Mouse (Mus musculus): ENCODE measurements around the gene Nrxn2. TPM values are rescaled to one million over a fixed set of nuclear protein-coding genes. Genes with fewer than 3 reads are reported as not detected.

The Nrxn2 gene
- polyA plus RNA-seq, 1 experiment = 0.09 TPM

GRCm38 (mm10) chr19:6540191-6540590, 121.7 kb downstream of the Nrxn2 start:
- H3K79me2 ChIP-seq (ENCODE audit: control insufficient read depth, insufficient read depth) = no peaks in the 10 kb centered on the region
- no peak overlapping the region for H3K4me3 ChIP-seq (ENCODE audit: insufficient read depth, poor library complexity, severe bottlenecking)
- H3K27me3 ChIP-seq (ENCODE audit: control insufficient read depth, insufficient read depth, insufficient read length) = peaks cover 56% of the 10 kb centered on the region
- no peaks in the 10 kb centered on the region for H3K36me3 ChIP-seq (ENCODE audit: control insufficient read depth, insufficient read depth)
- TF ChIP-seq MAX (IDR thresholded peaks at IDR 0.05) (no peak), MYOD1 (IDR thresholded peaks at IDR 0.05; ENCODE audit: control insufficient read depth, insufficient read length, low read depth) (no peak), MYOG (IDR thresholded peaks at IDR 0.05; ENCODE audit: control insufficient read depth, extremely low read depth, insufficient read length) (no peak), FOSL1 (IDR thresholded peaks at IDR 0.05; ENCODE audit: insufficient read depth, low read length, poor library complexity, severe bottlenecking) (no peak), USF1 (IDR thresholded peaks at IDR 0.05; ENCODE audit: low read depth) (no peak), CTCF (IDR thresholded peaks at IDR 0.05; ENCODE audit: control insufficient read depth, insufficient read depth, insufficient read length) (no peak), CEBPB (IDR thresholded peaks at IDR 0.05; ENCODE audit: low read depth) (no peak)
- H3K79me3 ChIP-seq (ENCODE audit: low read depth) = no peaks in the 10 kb centered on the region
- H3ac ChIP-seq (ENCODE audit: control insufficient read depth, insufficient read length, low read depth) = no peak overlapping the region

DNA sequence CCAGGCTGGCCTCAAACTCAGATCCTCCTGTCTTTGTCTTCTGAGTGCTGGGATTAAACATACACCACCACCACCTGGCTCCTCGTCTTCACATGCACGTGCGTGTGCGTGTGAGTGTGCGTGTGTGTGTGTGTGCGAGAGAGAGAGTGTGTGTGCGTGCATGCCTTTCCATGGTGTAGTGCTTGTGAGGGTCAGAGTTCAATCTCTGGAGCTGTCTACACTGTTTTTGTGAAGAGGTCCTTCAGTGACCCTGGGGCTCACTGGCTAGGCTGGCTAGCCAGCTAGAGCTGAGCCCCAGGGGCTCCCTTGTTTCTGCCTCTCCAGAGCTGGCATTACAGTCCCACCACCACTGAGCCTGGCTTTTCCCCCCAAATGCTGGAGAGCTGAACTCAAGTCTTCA, 123.0 kb downstream of the Nrxn2 start:
- peaks cover 45% of the 10 kb centered on the region for H3K27me3 ChIP-seq (ENCODE audit: control insufficient read depth, insufficient read depth, insufficient read length)
- no peaks in the 10 kb centered on the region for H3K79me2 ChIP-seq (ENCODE audit: control insufficient read depth, insufficient read depth)
- H3K79me3 ChIP-seq (ENCODE audit: low read depth) = no peaks in the 10 kb centered on the region
- no peak for TF ChIP-seq USF1 (IDR thresholded peaks at IDR 0.05; ENCODE audit: low read depth)
- TF ChIP-seq CEBPB (IDR thresholded peaks at IDR 0.05; ENCODE audit: low read depth) = no peak
- TF ChIP-seq MYOG (IDR thresholded peaks at IDR 0.05; ENCODE audit: control insufficient read depth, extremely low read depth, insufficient read length) = no peak
- TF ChIP-seq MAX (IDR thresholded peaks at IDR 0.05) = no peak
- no peak for TF ChIP-seq CTCF (IDR thresholded peaks at IDR 0.05; ENCODE audit: control insufficient read depth, insufficient read depth, insufficient read length)
- no peak for TF ChIP-seq FOSL1 (IDR thresholded peaks at IDR 0.05; ENCODE audit: insufficient read depth, low read length, poor library complexity, severe bottlenecking)
- TF ChIP-seq MYOD1 (IDR thresholded peaks at IDR 0.05; ENCODE audit: control insufficient read depth, insufficient read length, low read depth) = no peak
- no peak overlapping the region for H3K4me3 ChIP-seq (ENCODE audit: insufficient read depth, poor library complexity, severe bottlenecking)
- H3K36me3 ChIP-seq (ENCODE audit: control insufficient read depth, insufficient read depth) = no peaks in the 10 kb centered on the region
- H3ac ChIP-seq (ENCODE audit: control insufficient read depth, insufficient read length, low read depth) = no peak overlapping the region

DNA sequence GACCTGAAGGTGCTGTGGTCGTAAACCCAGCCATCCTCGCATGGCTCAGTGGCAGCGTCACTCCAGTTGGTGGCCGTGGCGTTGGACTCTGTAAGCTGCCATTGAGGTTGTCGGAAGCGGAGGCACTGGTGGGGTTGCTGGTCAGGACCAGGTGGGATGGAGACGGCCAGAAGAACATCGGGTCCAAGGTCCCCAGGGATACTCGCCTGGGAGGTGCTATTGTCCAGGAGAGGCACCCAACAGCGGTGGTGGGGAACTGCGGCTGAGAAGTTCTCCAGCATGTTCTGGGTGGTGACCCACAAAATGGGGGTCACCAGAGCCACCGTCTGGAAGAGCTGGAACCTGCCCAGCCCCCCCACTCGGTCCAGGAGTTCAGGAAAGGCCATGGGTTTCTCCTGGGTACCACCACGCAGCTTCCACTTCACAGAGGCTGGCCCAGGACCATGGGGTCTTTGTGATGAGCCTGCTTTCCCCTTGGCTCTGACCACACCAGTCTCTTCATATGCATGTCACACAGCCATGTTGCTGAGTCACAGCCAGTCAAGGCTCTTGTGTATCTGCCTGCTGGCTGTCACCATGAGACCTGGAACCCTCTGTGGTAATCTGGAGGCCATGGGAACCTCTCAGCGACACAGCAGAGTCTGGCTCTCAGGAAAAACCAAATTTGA, 124.0 kb downstream of the Nrxn2 start, which contains the start of gene Slc22a12:
Gene Slc22a12, minus strand, starts transcription at position 666 of the 668 bp plus-strand sequence.
- Histone ChIP-seq H3ac (ENCODE audit: control insufficient read depth, insufficient read length, low read depth) (no peak within 1 kb of the TSS), H3K27me3 (ENCODE audit: control insufficient read depth, insufficient read depth, insufficient read length) (peaks cover 35% of the 10 kb centered on the region), H3K79me2 (ENCODE audit: control insufficient read depth, insufficient read depth) (no peaks in the 10 kb centered on the region), H3K4me3 (ENCODE audit: insufficient read depth, poor library complexity, severe bottlenecking) (no peak within 1 kb of the TSS), H3K36me3 (ENCODE audit: control insufficient read depth, insufficient read depth) (no peaks in the 10 kb centered on the region), H3K79me3 (ENCODE audit: low read depth) (no peaks in the 10 kb centered on the region)
- TF ChIP-seq CTCF (IDR thresholded peaks at IDR 0.05; ENCODE audit: control insufficient read depth, insufficient read depth, insufficient read length) = no peak
- no peak for TF ChIP-seq CEBPB (IDR thresholded peaks at IDR 0.05; ENCODE audit: low read depth)
- TF ChIP-seq MYOG (IDR thresholded peaks at IDR 0.05; ENCODE audit: control insufficient read depth, extremely low read depth, insufficient read length) = no peak
- TF ChIP-seq FOSL1 (IDR thresholded peaks at IDR 0.05; ENCODE audit: insufficient read depth, low read length, poor library complexity, severe bottlenecking) = no peak
- no peak for TF ChIP-seq MAX (IDR thresholded peaks at IDR 0.05)
- TF ChIP-seq MYOD1 (IDR thresholded peaks at IDR 0.05; ENCODE audit: control insufficient read depth, insufficient read length, low read depth) = no peak
- TF ChIP-seq USF1 (IDR thresholded peaks at IDR 0.05; ENCODE audit: low read depth) = no peak

GRCm38 (mm10) chr19:6543035-6543383, 124.5 kb downstream of the Nrxn2 start:
- H3K79me2 ChIP-seq (ENCODE audit: control insufficient read depth, insufficient read depth) = no peaks in the 10 kb centered on the region
- H3K36me3 ChIP-seq (ENCODE audit: control insufficient read depth, insufficient read depth) = no peaks in the 10 kb centered on the region
- H3ac ChIP-seq (ENCODE audit: control insufficient read depth, insufficient read length, low read depth) = no peak overlapping the region
- H3K79me3 ChIP-seq (ENCODE audit: low read depth) = no peaks in the 10 kb centered on the region
- no peak overlapping the region for H3K4me3 ChIP-seq (ENCODE audit: insufficient read depth, poor library complexity, severe bottlenecking)
- H3K27me3 ChIP-seq (ENCODE audit: control insufficient read depth, insufficient read depth, insufficient read length) = peaks cover 31% of the 10 kb centered on the region
- TF ChIP-seq FOSL1 (IDR thresholded peaks at IDR 0.05; ENCODE audit: insufficient read depth, low read length, poor library complexity, severe bottlenecking) = no peak
- no peak for TF ChIP-seq MYOG (IDR thresholded peaks at IDR 0.05; ENCODE audit: control insufficient read depth, extremely low read depth, insufficient read length)
- TF ChIP-seq CEBPB (IDR thresholded peaks at IDR 0.05; ENCODE audit: low read depth) = no peak
- no peak for TF ChIP-seq USF1 (IDR thresholded peaks at IDR 0.05; ENCODE audit: low read depth)
- no peak for TF ChIP-seq MAX (IDR thresholded peaks at IDR 0.05)

DNA sequence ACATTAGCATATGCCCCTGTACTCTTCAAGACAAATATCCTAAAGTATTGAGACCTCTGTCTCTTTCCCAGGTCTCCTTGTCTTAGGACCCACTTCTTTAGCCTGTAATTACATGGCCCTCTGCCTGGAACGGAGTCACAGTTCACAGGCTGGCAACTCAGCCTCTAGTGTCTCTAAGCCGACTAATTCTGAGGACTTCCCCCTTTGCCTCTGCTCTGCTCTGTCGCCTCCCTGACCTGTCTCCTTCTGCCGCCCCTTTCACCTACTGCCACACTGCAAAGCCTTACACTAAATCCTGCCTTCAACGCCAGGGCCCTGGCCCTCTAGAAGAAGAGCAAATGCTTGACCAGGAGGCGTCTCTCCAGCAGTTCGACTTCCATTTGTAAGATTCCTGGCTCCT, 125.0 kb downstream of the Nrxn2 start:
- Histone ChIP-seq H3K27me3 (ENCODE audit: control insufficient read depth, insufficient read depth, insufficient read length) (peaks cover 26% of the 10 kb centered on the region), H3K36me3 (ENCODE audit: control insufficient read depth, insufficient read depth) (no peaks in the 10 kb centered on the region), H3K79me3 (ENCODE audit: low read depth) (no peaks in the 10 kb centered on the region), H3K79me2 (ENCODE audit: control insufficient read depth, insufficient read depth) (no peaks in the 10 kb centered on the region), H3K4me3 (ENCODE audit: insufficient read depth, poor library complexity, severe bottlenecking) (no peak overlapping the region), H3ac (ENCODE audit: control insufficient read depth, insufficient read length, low read depth) (no peak overlapping the region)
- TF ChIP-seq MYOG (IDR thresholded peaks at IDR 0.05; ENCODE audit: control insufficient read depth, extremely low read depth, insufficient read length) (no peak), MAX (IDR thresholded peaks at IDR 0.05) (no peak), MYOD1 (IDR thresholded peaks at IDR 0.05; ENCODE audit: control insufficient read depth, insufficient read length, low read depth) (no peak), FOSL1 (IDR thresholded peaks at IDR 0.05; ENCODE audit: insufficient read depth, low read length, poor library complexity, severe bottlenecking) (no peak), CTCF (IDR thresholded peaks at IDR 0.05; ENCODE audit: control insufficient read depth, insufficient read depth, insufficient read length) (no peak), CEBPB (IDR thresholded peaks at IDR 0.05; ENCODE audit: low read depth) (no peak), USF1 (IDR thresholded peaks at IDR 0.05; ENCODE audit: low read depth) (no peak)
